Mouse (Mus musculus): Measurements from ENCODE around the gene Gm11237.
"Not testable (repeated sequence)": the region's sequence is repeated elsewhere in the genome, so short reads cannot be mapped to it uniquely, and the experiment has no call there.

The Gm11237 gene

GRCm38 (mm10) chr4:73622684-73623083 is at the start of gene Gm11237:
TSS of gene Gm11237 (plus strand) at chr4:73622984.
- DNase-seq (ENCODE audit: low spot score in 2 of 2): not testable (repeated sequence)

GRCm38 (mm10) chr4:73599248-73599647 is 23.5 kb upstream of the Gm11237 start:
- peak in 1 of 2 experiments; percentile 2 for DNase-seq (ENCODE audit: low spot score in 2 of 2)

- DNase-seq (ENCODE audit: low spot score in 2 of 2): not testable (repeated sequence)
Measured at GRCm38 (mm10) chr4:73607581-73607980, 15.2 kb upstream of the Gm11237 start, which contains the start of gene Gm11238. TSS of gene Gm11238 (plus strand) at chr4:73607881.

- not testable (repeated sequence) for DNase-seq (ENCODE audit: low spot score in 2 of 2)
Measured at GRCm38 (mm10) chr4:73637821-73638220, 15.0 kb downstream of the Gm11237 start, which contains the start of gene Gm11236. TSS of gene Gm11236 (plus strand) at chr4:73638121.

- DNase-seq (ENCODE audit: low spot score in 2 of 2): not testable (repeated sequence)
Measured at GRCm38 (mm10) chr4:73661864-73662263, 39.1 kb downstream of the Gm11237 start.

GRCm38 (mm10) chr4:73668054-73668453 is 45.3 kb downstream of the Gm11237 start, which contains the start of gene Gm11239:
TSS of gene Gm11239 (plus strand) at chr4:73668354.
- not testable (repeated sequence) for DNase-seq (ENCODE audit: low spot score in 2 of 2)
